Mouse (Mus musculus) small intestine, adult 2 months (tissue): ENCODE data around the gene Igsf11. TPM values are rescaled to one million over a fixed set of nuclear protein-coding genes. Genes with fewer than 3 reads are reported as not detected.

Source experiments
- H3K27ac ChIP-seq: fragments of 200-500 bp; 2 replicates; pipeline ENCODE4 v1.5.1; 2012; ENCODE audit warnings: low read depth, low read length, control low read depth, inconsistent platforms; ENCODE audit not compliant: insufficient read depth
- H3K27me3 ChIP-seq: fragments of 200-500 bp; 2 replicates; pipeline ENCODE4 v1.6.1; 2012; ENCODE audit warnings: mild to moderate bottlenecking, moderate library complexity, low read length, inconsistent platforms; ENCODE audit not compliant: control insufficient read depth, insufficient read depth
- H3K36me3 ChIP-seq: fragments of 200-500 bp; 2 replicates; pipeline ENCODE4 v1.6.1; 2012; ENCODE audit warnings: mild to moderate bottlenecking, low read length, control low read depth, inconsistent platforms; ENCODE audit not compliant: control insufficient read depth, insufficient read depth
- H3K4me1 ChIP-seq: fragments of 200-500 bp; 2 replicates; pipeline ENCODE4 v1.6.1; 2012; ENCODE audit warnings: low read length, inconsistent platforms, mixed read lengths; ENCODE audit not compliant: control insufficient read depth, insufficient read depth, insufficient read length
- H3K4me3 ChIP-seq: fragments of 200-500 bp; 2 replicates; pipeline ENCODE4 v1.5.1; 2012; ENCODE audit warnings: low read depth, mild to moderate bottlenecking, control low read depth, inconsistent platforms, low read length, moderate library complexity
- CTCF ChIP-seq: fragments of 200-500 bp; IDR thresholded peaks from 2 replicates; pipeline ENCODE4 v1.5.1; 2012; ENCODE audit warnings: low read depth, mild to moderate bottlenecking, control low read depth, inconsistent platforms, low read length, moderate library complexity, mixed read lengths; ENCODE audit not compliant: insufficient replicate concordance, insufficient read length; ENCODE audit errors: extremely low read depth
- POLR2A ChIP-seq: fragments of 200-500 bp; IDR thresholded peaks from 2 replicates; pipeline ENCODE4 v1.6.1; 2012; ENCODE audit warnings: low read depth, mild to moderate bottlenecking, control low read depth, inconsistent platforms, low read length, moderate library complexity
- WGBS: fragments of 180-500 bp; shearing (Covaris S2); methylation state at CpG from one replicate; pipeline ENCODE4 v1.1.7; 2018; 5-methylcytosine and 5-hydroxymethylcytosine counted together
- polyA plus RNA-seq: library from polyadenylated mRNA; depleted of rRNA; stranded (reverse); fragments of >200 nt; gene quantifications from 2 replicates; pipeline ENCODE4 v1.2.3, GENCODE M21; 2012; rRNA removed

The Igsf11 gene
- polyA plus RNA-seq, 1 experiment: 0.41 TPM

GRCm38 (mm10) chr16:39065576-39065975 lies 173.1 kb downstream of the Igsf11 start:
- H3K36me3 ChIP-seq: no peaks in the 10 kb centered on the region
- no peak overlapping the region for H3K27ac ChIP-seq
- WGBS: 24% methylated on average over 5 of the region's 5 CpGs
- no peak overlapping the region for H3K4me3 ChIP-seq
- no peak for TF ChIP-seq POLR2A
- no peak for TF ChIP-seq CTCF
- H3K27me3 ChIP-seq: no peaks in the 10 kb centered on the region
- no peaks in the 10 kb centered on the region for H3K4me1 ChIP-seq

GRCm38 (mm10) chr16:39071431-39071830 lies 179.0 kb downstream of the Igsf11 start:
- H3K4me1 ChIP-seq: no peaks in the 10 kb centered on the region
- TF ChIP-seq CTCF: no peak
- no peak for TF ChIP-seq POLR2A
- 72% methylated on average over 3 of the region's 3 CpGs for WGBS
- no peaks in the 10 kb centered on the region for H3K27me3 ChIP-seq
- no peak overlapping the region for H3K27ac ChIP-seq
- no peak overlapping the region for H3K4me3 ChIP-seq
- H3K36me3 ChIP-seq: no peaks in the 10 kb centered on the region

Other genes with a start within 250 kb of the Igsf11 start
- 2.0 and 4.0 TPM in 2 replicates for gene Arhgap31, start 179.4 kb upstream of the Igsf11 start, polyA plus RNA-seq
- gene B4galt4, start 150.4 kb upstream of the Igsf11 start, polyA plus RNA-seq: 5.1 and 8.7 TPM in 2 replicates
- 2.4 and 4.2 TPM in 2 replicates for gene Upk1b, start 92.3 kb upstream of the Igsf11 start, polyA plus RNA-seq
- not detected in 2 replicates for gene 4930435E12Rik, start 63.9 kb upstream of the Igsf11 start, polyA plus RNA-seq